Mouse (Mus musculus) liver, postnatal 0 days (tissue): ENCODE data around the gene St6galnac3.

Experiments used
- CTCF ChIP-seq: sonication (generic); IDR thresholded peaks from 2 replicates; pipeline ENCODE4 v1.5.1; 2016; ENCODE audit warnings: antibody characterized with exemption, low read depth
- EP300 ChIP-seq: IDR thresholded peaks from 2 replicates; pipeline ENCODE4 v1.6.1; 2016; ENCODE audit warnings: antibody characterized with exemption, low read depth, mild to moderate bottlenecking

DNA sequence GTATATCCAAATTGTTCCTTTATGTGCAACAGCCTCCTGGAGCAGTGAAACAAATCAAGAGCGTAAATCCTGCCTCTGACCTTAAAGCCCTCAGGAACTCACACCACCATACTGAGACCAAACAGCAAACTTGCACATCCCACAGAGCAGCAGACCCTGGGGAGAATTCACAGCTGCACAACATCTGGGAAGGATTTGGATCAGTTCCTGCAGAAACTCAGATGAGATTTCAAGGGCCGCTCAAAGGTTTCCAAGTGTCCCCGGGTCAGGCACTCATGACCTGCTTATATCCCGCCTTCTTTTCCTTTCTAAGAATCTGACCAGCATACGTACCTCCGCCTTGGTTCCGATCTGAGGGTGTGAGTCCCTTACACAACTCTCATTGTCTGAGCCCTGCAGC is 9.3 kb downstream of the St6galnac3 start:
- TF ChIP-seq CTCF (no peak), EP300 (no peak)
